In genomic region chr9:120259805-120260204, GRCm38 (mm10) we compare ENCODE assay signal across 8 mouse cellular contexts. TPM values are rescaled to one million over a fixed set of nuclear protein-coding genes. Genes with fewer than 3 reads are reported as not detected.
A peak's percentile ranks its signal among the peaks of the same experiment; 100 is the strongest.
DNase-seq lines count a peak whose midpoint lies in the region; ATAC-seq and TF ChIP-seq lines count a peak whose summit lies in the region.

No protein-coding gene starts in this region.

- H3K27ac ChIP-seq in limb, embryonic 14.5 days (replicated peaks; ENCODE audit: low read depth, low read length): no peak overlapping the region
- no peak overlapping the region for H3K27ac ChIP-seq in limb, embryonic 10.5 days
- H3K27ac ChIP-seq in midbrain, embryonic 11.5 days (ENCODE audit: low read depth, low read length): no peak overlapping the region

- no peak overlapping the region for H3K4me3 ChIP-seq in limb, embryonic 14.5 days (replicated peaks; ENCODE audit: low read length)
- no peak overlapping the region for H3K4me3 ChIP-seq in limb, embryonic 10.5 days
- no peak overlapping the region for H3K4me3 ChIP-seq in midbrain, embryonic 11.5 days (ENCODE audit: low read depth, low read length)

- H3K27me3 ChIP-seq in limb, embryonic 14.5 days (ENCODE audit: control insufficient read depth, insufficient read depth, low read length): no peaks in the 10 kb centered on the region
- H3K27me3 ChIP-seq in limb, embryonic 10.5 days (ENCODE audit: low read depth, poor library complexity, severe bottlenecking): no peaks in the 10 kb centered on the region
- no peaks in the 10 kb centered on the region for H3K27me3 ChIP-seq in midbrain, embryonic 11.5 days (ENCODE audit: control insufficient read depth, insufficient read depth, low read length)

- WGBS in limb, embryonic 14.5 days: 59% methylated on average over 8 of the region's 8 CpGs
- WGBS in limb, embryonic 10.5 days: 86% methylated on average over 8 of the region's 8 CpGs
- WGBS in midbrain, embryonic 11.5 days: 87% methylated on average over 8 of the region's 8 CpGs

- H3K36me3 ChIP-seq in limb, embryonic 14.5 days (ENCODE audit: control insufficient read depth, insufficient read depth, low read length): no peaks in the 10 kb centered on the region
- H3K36me3 ChIP-seq in limb, embryonic 10.5 days: no peaks in the 10 kb centered on the region
- no peaks in the 10 kb centered on the region for H3K36me3 ChIP-seq in midbrain, embryonic 11.5 days (ENCODE audit: control insufficient read depth, insufficient read depth, low read length)

- no peak overlapping the region for H3K9ac ChIP-seq in limb, embryonic 14.5 days (ENCODE audit: low read depth, low read length, severe bottlenecking)
- no peak overlapping the region for H3K9ac ChIP-seq in midbrain, embryonic 11.5 days (ENCODE audit: low read length)

- intact Hi-C loops in left cerebral cortex, postnatal 36 days (cut with DNase I): no loop called here

- no peaks in the 10 kb centered on the region for H3K4me1 ChIP-seq in limb, embryonic 14.5 days (ENCODE audit: control insufficient read depth, insufficient read depth, low read length)
- H3K4me1 ChIP-seq in limb, embryonic 10.5 days: peaks cover 12% of the 10 kb centered on the region; the same call in 1 of the 2 replicates
- H3K4me1 ChIP-seq in midbrain, embryonic 11.5 days (ENCODE audit: control insufficient read depth, insufficient read depth, low read length): no peaks in the 10 kb centered on the region

- ATAC-seq in limb, embryonic 14.5 days (ENCODE audit: low FRiP score, low read depth): no peak
- ATAC-seq in midbrain, embryonic 11.5 days (ENCODE audit: low FRiP score): no peak
- no peak for ATAC-seq in inflammation-experienced regulatory T-cells, adult 6 months

- TF ChIP-seq POLR2A in limb, embryonic 14.5 days (IDR thresholded peaks at IDR 0.05; ENCODE audit: borderline replicate concordance, extremely low read depth, insufficient read depth, insufficient read length): no peak

- peak; percentile 10 for DNase-seq in adrenal gland, postnatal 10 days
- no peak for DNase-seq in adrenal gland, adult (ENCODE audit: inconsistent age in 2 of 2, low spot score in 1 of 2)
- peak; percentile 13 for DNase-seq in limb, embryonic 14.5 days (ENCODE audit: low spot score)
- DNase-seq in limb, embryonic 10.5 days (ENCODE audit: low spot score): no peak
- peak; percentile 18 to 24 for DNase-seq in heart, adult 9 months (ENCODE audit: low spot score in 2 of 2)
- peak; percentile 17 to 26 for DNase-seq in left cerebral cortex, postnatal 36 days (ENCODE audit: low spot score in 2 of 2)
- DNase-seq in midbrain, embryonic 11.5 days (ENCODE audit: low spot score, missing footprints): no peak

- no peaks in the 10 kb centered on the region for H3K9me3 ChIP-seq in limb, embryonic 14.5 days (ENCODE audit: control insufficient read depth, low read length)
- H3K9me3 ChIP-seq in limb, embryonic 10.5 days (replicated peaks): no peaks in the 10 kb centered on the region
- H3K9me3 ChIP-seq in midbrain, embryonic 11.5 days (ENCODE audit: control insufficient read depth, low read length): no peaks in the 10 kb centered on the region

- H3K4me2 ChIP-seq in limb, embryonic 14.5 days (replicated peaks; ENCODE audit: low read depth, low read length, severe bottlenecking): no peak overlapping the region
- no peak overlapping the region for H3K4me2 ChIP-seq in midbrain, embryonic 11.5 days

RNA-seq across cellular contexts. Expression of gene Myrip, which starts 41.5 kb away (rescaled TPM):
- 1 to 10 TPM; 6.0 to 8.7 TPM for total RNA-seq in adrenal gland, postnatal 10 days (2021)
- polyA plus RNA-seq in limb, embryonic 14.5 days (2012; rRNA removed): 0.73 and 0.82 TPM in 2 replicates
- polyA plus RNA-seq in limb, embryonic 14.5 days (2014; fragmentation: Nextera tagmentation; extraction: Ambion mirVana): 0.37 and 0.50 TPM in 2 replicates
- 0.31 TPM in 1 of 2 replicates, not detected in the other for polyA plus RNA-seq in limb, embryonic 10.5 days (2016; fragmentation: Nextera tagmentation; extraction: Ambion mirVana)
- total RNA-seq in left cerebral cortex, postnatal 36 days (2021): 10 to 100 TPM; 82.1 to 89.5 TPM
- 0.94 and 1.6 TPM in 2 replicates for polyA plus RNA-seq in midbrain, embryonic 11.5 days (2014; fragmentation: Nextera tagmentation; extraction: Ambion mirVana)
- not detected for polyA plus RNA-seq in inflammation-experienced regulatory T-cells, adult 6 months (2017; shearing (Covaris generic))

Comparison
In these comparisons a context has a peak if more than half of its experiments do, and no peak if none do; other contexts are left out.
1. DNase-seq: peak in adrenal gland, postnatal 10 days (single experiment), limb, embryonic 14.5 days (single experiment), heart, adult 9 months (2 of 2) and left cerebral cortex, postnatal 36 days (2 of 2); none in adrenal gland, adult (0 of 2), limb, embryonic 10.5 days (single experiment) and midbrain, embryonic 11.5 days (single experiment).